Mouse (Mus musculus): ENCODE data around the gene 0610030E20Rik.

GRCm38 (mm10) chr6:72383142-72383820 is 36.2 kb downstream of the 0610030E20Rik start:
- TF ChIP-seq POLR2A (IDR thresholded peaks at IDR 0.05; ENCODE audit: control insufficient read depth, extremely low read depth, insufficient read depth, low read length, poor library complexity) (no peak), CTCF (IDR thresholded peaks at IDR 0.05; ENCODE audit: borderline replicate concordance, control insufficient read depth, extremely low read depth, insufficient read depth, low read length, poor library complexity) (no peak)
